Mouse (Mus musculus) heart, postnatal 4 days (tissue): ENCODE results near the gene Emc10. TPM values are rescaled to one million over a fixed set of nuclear protein-coding genes. Genes with fewer than 3 reads are reported as not detected.

Experiments
- DNase-seq: peaks from one replicate; pipeline ENCODE4 v3.0.0; 2021
- total RNA-seq, 2 experiments: library from RNA; stranded (reverse); gene quantifications; 2 replicates each; pipeline ENCODE4 v1.2.3; 2021

The Emc10 gene
- total RNA-seq, 2 experiments from 2014 or later, result 91.4 to 93.4 TPM

GRCm38 (mm10) chr7:44525126-44525832 is 28.9 kb upstream of the Emc10 start:
- DNase-seq, result peak; percentile 91

GRCm38 (mm10) chr7:44524502-44524901 is 28.2 kb upstream of the Emc10 start, which contains the start of gene Mybpc2:
TSS of gene Mybpc2 (minus strand) at chr7:44524656.
- peak; percentile 78 for DNase-seq

GRCm38 (mm10) chr7:44523056-44523455 is 26.7 kb upstream of the Emc10 start:
- DNase-seq, result no peak

DNA sequence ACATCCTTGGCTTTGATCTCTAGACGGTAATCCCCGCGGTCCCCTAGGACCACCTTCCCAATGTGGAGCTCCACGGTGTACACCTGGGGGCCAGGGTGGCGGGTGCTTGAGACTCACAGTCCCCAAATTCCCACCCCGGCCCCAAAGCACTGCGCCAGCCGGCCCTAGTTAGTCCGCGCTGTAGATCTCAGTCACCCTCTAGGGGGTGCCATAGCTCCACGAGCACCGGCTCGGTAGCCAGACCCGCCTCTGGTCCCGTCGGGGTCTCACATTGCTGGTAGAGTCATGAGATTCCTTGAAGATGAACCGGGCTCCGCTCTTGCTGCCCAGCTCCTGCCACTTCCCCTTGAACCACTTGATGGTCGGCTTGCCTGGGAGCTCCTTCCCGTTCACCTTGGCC is 25.4 kb upstream of the Emc10 start:
- peak; percentile 77 for DNase-seq

GRCm38 (mm10) chr7:44520990-44521389 is 24.7 kb upstream of the Emc10 start:
- DNase-seq, result no peak

DNA sequence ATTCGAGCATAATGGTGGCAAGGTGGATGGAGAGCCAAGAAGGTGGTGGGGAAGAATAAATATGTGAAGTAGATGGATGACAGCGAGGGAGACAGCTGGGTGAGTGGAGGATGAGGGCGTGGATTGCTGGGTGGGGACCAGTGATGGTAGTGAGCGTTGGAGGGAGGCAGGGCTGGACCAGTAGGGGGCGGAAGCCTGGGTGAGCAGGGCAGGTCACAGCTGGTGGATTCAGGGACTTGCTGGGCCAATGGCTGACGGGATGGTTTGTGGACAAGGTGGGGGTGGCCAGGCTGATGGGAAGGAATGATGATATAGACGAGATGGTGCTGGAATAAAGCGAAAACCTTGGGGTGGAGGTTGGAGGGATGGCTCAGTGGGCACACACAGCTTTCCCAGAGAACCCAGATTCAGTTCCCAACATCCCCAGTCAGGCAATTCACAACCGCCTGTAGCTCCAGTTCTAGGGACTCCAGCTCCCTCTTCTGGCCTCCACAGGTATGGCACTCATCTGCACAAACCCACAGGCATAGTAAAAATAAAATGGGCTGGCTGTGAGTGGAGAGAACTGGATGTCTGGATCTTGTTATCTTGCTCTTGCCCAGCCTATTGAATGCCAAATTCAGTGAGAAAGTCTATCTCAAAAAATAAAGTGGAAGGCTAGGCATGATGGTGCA is 23.0 kb upstream of the Emc10 start:
- DNase-seq, result no peak

- no peak for DNase-seq
These were observed 11.2 kb upstream of the Emc10 start for GRCm38 (mm10) chr7:44507491-44507890.

GRCm38 (mm10) chr7:44501563-44502115 is 5.3 kb upstream of the Emc10 start:
- peak; percentile 83 for DNase-seq

- DNase-seq, result no peak
These were observed 3.7 kb upstream of the Emc10 start for GRCm38 (mm10) chr7:44500046-44500445.

- DNase-seq, result no peak
These were observed 2.6 kb upstream of the Emc10 start for GRCm38 (mm10) chr7:44498922-44499321.

GRCm38 (mm10) chr7:44497361-44498055 is 1.2 kb upstream of the Emc10 start:
- no peak for DNase-seq

DNA sequence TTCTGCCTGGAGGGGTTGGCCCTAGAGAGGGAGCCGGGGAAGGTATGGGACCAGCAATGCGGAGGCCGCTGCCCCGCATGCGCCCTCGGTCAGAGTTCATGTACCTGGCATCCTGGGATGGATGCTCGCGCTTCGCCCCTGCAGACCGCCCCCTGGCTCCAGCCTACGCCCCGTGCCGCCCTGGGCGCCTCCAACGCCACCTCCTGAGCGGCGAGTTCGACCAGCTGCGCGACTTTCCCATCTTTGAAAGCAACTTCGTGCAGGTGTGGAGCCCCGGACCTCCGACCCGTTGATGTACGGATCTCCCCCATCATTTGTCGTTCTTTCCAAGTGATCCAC is 411 bp upstream of the Emc10 start:
- no peak for DNase-seq

GRCm38 (mm10) chr7:44495086-44495485 is 1.2 kb downstream of the Emc10 start:
- DNase-seq, result no peak

GRCm38 (mm10) chr7:44494681-44495080 is 1.6 kb downstream of the Emc10 start:
- no peak for DNase-seq

- no peak for DNase-seq
These were observed 4.0 kb downstream of the Emc10 start for GRCm38 (mm10) chr7:44492166-44492826.

DNA sequence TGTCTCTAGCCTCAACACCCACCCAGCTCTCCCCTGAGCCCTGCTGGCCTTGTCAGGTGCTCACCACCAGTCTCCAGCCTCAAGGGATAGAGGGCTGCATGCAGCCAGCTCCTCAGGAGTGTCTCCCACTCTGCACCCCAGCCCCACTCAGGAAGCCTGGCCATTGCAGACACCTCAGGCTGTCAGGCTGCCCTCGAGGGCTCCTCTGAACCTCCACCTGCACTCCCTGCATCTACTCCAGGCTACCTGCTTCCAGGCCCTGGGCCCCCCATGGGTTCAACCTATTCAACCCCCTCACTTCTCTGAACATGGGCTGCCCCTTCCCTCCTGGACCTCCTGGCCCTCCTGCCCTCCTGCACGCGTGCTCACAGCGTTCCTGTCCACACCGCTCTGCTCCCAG is 4.9 kb downstream of the Emc10 start:
- DNase-seq, result no peak

GRCm38 (mm10) chr7:44490281-44490680 is 6.0 kb downstream of the Emc10 start:
- no peak for DNase-seq

DNA sequence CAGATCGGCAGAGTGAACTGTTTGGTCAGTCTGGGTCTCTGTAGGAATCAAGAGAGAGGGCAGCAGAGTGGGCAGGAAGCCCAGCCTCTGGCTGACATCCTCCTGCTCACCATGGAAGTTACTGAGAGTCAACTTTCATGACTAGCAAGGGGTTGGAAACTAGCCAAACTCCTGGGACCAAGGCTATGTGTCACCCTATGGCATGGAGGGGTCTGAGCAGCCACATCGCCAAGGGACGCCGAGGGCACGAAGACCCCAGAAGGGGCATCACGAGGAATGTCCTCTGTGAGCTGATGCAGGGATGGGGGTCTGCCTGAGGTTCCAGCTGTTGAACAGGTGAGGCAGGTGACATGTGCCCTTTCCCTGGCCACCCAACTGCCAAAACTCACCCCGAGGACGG is 7.8 kb downstream of the Emc10 start:
- peak; percentile 12 for DNase-seq

DNA sequence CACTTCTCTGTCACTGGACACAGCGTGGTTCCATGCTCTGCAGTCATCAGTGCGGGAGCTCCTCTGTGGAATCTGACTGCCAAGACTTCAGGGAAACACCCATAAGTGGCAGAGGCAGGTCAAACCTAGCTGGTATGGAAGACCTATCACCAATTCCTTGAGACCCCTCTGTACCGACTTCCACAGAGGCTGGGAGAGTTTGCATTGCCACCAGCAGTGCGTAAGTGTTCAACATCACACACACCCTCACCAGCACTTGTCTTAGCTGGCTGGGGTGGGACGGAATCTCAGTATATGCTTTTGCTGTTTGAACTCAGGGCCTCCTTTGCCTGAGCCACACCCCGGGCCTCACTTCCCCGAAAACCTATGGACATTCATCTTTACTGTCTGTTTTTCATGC is 8.4 kb downstream of the Emc10 start:
- no peak for DNase-seq

DNA sequence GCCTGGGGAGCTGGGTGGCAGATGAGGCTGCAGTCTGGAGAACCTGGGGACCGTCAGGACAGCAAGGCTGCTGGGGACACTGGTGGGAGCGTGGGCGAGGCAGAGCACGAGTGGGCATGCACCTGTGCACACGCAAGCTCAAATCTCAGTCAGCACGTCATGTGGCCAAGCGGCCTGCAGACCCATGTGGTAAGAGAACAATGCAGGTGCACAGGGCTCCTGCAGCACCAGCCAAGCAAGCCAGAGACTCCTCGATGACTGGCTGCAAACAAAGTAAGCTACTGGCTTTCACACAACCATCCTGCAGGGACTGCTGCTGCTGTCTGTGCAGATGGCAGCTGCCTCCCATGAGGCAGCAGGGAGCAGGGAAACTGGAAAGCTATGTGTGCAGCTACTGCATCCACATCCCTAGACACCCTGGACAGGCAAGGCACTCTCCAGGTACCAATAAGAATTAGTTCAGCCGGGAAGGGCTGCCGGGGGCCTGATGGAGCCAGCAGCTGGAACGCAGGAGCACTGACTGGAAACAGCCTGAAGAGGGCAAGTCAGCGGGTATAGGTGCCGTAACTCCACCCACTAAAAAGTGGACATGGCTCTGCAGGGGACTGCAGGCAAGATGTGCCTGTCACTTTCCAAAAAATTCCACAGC is 9.3 kb downstream of the Emc10 start:
- peak; percentile 4 for DNase-seq

GRCm38 (mm10) chr7:44485572-44486195 is 10.6 kb downstream of the Emc10 start:
- DNase-seq, result no peak
